Mouse (Mus musculus): ENCODE measurements around the gene Olfr498.

Olfr498 gene

GRCm38 (mm10) chr7:108465026-108465425, at the start of gene Olfr498:
Gene Olfr498 (plus strand): TSS chr7:108465326.
- no peak for DNase-seq (ENCODE audit: low read depth, low spot score)

DNA sequence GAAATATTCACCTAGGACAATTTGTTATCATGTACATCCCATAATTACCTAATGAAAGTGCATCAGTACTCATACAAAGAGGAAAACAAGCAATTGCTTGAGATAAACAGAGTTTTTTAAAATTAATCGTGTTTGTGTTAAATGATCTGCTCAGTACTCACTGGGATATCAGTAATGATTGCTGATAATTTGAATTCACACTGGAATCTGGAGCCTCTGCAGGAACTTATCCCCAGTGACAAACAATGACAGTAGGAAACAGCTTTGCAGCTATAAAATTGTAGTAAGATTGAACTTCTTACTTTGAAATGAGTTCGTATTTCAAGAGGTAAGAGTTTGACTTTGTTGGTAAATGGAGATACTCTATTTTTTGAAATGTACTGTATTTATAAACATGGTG, 45.0 kb upstream of the Olfr498 start, which contains the start of gene Olfr497:
Gene Olfr497 (plus strand): TSS at position 301 of the 400 bp plus-strand sequence.
- no peak for DNase-seq (ENCODE audit: low read depth, low spot score)
